Mouse (Mus musculus) gastrocnemius, postnatal 25 days (tissue): ENCODE measurements at regions not wholly inside any gene's neighbourhood (a gene's known extent, or its start where the extent isn't known, plus 50 kb on each side); places are given as distances from the start of the nearest gene placed in this dataset.

ENCODE experiments used
- DNase-seq: peaks from one replicate; pipeline ENCODE4 v3.0.0; 2022

DNA sequence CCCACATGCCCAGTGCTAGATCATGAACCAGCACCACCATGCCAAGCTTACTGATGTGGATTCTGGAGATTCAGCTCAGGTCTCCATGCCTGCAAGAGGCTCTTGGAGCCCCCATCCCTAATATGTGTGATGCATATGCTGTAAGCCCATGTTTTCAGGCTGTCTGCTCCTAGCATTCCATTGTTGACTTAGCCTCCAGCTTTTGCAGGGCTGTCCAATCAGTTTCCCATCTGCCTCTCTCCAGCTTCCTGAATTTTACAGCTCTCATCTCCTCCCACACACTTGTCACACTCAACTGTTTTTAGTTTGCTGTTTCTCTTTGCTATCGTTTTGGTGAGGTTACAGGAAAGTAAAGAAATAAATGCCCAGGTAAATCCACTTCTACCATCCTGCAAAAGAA lies 629.2 kb upstream of the Arpp21 start:
- no peak for DNase-seq

DNA sequence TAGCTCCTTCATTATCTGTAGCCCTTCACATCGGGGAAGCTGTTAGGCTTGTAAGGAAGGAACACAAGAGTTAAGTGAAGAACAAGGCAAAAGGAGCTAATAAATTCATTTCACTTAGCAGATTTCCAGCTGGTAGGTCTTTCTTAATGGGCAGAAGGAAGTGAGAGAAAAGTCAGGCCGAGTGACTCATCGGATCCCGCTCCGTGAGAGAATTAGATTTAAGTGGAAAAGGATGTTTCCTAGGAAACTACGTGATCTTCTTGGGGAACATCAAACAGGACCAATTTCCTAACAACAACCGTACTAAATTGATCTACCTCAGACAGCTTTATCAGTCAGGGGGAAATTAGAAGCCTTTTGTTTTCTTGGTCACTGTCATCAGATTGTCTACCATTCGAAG lies 625.4 kb upstream of the Arpp21 start:
- no peak for DNase-seq

DNA sequence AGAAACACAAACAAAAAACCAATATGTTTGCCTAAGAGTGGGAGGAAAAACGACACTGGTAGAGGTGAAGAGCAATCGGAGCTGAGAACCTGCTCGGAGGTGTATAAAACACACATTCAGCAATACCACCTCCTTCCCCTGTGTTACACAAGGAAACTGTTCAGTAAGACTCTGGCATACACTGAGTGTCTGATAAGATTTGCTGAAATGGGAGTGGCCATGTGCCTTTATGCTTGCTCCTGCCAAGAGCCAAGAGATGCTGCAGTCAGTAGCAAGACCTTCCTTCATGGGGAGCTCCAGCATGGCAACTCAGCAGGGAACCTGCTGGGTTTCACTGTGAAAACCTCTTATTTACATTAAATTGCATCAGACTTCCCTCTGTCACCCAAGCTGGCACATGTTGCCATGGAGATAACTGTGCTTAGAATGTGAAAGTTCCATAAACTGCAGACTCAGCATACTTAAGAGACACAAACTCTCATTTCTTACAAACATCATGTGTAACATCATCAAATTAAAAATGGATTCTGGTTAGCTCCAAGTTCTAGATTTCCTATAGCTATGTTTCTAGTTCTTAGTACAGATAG lies 624.7 kb upstream of the Arpp21 start:
- no peak for DNase-seq

DNA sequence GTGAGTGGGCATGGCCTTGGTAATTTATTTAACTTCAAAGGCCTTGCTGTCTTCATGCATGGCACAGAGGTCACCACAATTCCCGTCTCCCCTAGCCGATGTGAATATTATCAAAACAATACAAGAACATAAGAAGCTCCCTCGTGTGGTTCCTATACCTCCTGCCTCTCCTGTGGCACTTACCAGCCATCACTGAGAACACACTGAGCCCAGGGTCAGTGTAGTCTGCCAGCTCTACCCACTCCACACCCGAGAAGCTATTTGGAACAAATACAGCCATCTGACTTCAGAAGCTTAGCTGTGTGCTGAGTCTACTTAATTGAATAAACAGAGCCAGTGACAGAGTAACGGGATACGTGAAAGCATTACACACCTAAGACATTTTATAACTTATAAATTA lies 605.7 kb upstream of the Arpp21 start:
- no peak for DNase-seq

DNA sequence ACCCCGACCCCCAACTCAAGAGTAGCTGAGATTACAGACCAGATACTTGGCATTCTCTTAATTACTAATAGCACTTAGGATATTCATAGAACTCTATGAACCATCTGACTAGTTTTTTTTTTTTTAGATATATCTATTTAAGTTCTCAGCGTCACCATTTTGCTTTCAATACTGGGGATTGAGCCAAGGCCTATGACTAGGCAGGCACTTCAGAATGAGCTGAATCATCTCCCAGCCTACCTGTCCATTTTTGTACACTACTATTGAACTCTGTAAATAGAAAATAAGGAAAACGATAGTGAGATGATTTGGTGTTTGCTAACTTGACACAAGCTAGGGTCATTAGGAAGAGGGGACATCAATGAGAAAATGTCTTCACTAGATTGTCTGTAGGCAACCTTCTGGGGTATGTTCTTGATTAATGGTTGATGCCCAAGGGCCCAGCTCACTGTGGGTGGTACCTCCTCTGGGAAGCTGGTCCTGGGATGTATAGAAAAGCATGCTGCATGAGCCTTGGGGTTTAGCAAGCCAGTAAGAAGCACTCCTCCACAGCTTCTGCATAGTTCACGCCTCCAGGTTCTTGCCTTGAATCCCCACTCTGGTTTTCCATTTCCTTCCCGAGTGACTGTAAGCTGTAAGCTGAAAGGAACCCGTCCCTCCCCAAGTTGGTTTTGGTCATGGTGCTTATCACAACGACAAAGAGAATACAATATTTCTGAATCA lies 603.5 kb upstream of the Arpp21 start:
- no peak for DNase-seq

DNA sequence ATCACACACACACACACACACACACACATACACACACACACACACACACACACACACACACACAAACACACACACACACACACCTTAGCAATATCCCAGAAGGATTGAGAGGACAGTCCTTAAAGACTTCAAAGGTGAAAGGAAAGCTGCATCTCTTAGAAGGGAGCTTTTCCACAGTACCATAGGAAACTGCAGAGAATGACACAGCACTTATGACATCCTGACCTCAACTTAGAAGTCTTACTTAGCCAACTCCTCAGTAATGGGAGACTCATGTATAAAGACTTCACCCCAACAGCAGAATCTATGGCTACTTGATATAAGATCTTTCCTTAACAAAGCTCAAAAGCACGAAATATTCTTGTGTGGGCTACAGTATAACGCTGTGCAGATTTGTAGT lies 601.8 kb upstream of the Arpp21 start:
- no peak for DNase-seq

DNA sequence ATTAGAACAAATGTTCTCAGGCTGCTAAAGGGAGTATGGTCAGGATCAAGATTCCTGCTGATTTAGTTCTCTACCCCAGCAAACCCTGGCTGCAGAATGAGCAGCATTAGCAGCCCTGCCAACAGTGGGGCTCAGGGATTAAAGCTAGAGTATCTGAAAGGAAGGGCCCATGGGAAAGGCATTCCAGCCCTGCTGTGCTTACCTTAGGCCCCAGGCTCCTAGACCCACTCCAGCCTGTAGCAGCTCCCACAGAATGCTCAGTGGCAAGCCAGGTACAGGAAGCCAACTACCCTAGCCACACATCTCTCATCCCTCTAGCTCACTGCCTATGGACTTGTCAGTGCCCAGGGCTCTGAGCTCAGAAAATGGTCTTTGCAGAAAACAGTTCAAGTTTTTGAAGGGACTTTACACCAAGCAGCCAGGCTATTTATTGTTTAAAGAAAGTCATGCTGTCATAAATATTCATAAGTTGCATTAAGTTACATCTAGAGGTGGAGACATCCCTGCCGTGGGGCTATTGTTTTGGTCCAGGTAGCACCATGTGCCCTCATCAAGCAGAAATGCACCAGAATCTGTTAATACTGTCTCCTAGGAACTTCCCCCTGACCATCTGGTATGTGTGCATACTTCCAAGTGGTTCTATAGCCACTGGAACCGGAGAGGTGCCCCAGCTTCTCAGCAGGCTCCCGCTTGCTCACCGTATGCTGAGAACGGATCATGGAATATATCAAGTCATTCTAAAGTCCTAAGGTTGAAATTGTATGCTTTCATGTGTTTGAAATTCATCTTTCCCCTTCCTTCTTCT lies 598.9 kb upstream of the Arpp21 start:
- no peak for DNase-seq

DNA sequence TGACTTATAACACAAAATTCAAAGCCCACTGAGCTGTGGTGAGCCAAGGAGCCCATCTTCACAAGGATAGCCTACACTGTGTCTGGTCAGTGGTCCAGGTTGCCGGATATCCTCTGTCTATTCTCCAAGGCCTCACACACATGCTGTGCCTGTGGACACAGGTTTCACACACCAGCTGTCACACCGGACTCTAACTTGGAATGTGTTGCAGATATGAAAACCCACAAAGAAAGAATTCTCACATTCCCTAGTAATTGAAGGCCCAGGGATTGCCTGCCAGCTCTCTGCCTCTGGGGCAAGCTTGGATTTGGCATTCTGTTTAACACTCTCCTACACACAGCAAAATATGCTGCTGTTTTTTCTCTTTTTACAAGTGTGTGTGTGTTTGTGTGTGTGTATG lies 595.4 kb upstream of the Arpp21 start:
- no peak for DNase-seq

DNA sequence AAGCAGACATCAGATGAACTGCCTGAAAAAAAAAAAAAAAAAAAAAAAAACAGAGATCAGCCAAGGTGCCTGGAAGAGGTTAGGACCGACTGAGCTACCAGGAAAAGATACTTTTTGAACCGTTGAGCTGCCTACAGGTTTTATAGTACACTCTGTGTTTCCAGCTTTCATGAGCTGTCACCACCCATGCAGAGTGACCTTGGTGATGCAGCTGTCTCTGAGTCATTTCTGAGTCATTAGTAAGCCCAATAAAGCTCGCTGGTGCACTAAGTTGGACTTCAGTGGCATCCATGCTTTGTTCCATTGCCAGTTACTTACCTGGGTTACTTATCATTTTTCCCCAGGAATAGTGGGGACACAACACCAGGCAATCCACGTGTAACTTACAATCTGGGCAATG lies 592.9 kb upstream of the Arpp21 start:
- no peak for DNase-seq

DNA sequence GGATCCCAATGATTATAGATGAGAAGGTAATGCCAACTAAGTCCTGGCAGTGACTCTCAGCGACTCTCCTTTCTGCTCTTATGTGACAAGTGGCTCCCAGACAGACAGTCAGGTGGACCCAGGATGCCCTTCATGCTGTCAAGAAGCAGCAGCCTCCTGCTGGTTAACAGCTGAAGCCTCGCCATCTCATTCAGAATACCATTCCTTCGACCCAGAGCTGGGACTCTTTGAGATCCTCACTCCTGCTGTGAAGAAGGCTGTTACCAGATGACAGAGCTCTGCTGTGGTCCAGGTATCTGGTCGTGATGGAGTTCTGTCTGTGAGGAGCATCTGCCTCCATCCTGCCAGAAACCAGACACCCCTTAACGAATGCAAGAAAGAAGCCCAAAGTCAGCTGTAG lies 590.9 kb upstream of the Arpp21 start:
- DNase-seq = no peak

DNA sequence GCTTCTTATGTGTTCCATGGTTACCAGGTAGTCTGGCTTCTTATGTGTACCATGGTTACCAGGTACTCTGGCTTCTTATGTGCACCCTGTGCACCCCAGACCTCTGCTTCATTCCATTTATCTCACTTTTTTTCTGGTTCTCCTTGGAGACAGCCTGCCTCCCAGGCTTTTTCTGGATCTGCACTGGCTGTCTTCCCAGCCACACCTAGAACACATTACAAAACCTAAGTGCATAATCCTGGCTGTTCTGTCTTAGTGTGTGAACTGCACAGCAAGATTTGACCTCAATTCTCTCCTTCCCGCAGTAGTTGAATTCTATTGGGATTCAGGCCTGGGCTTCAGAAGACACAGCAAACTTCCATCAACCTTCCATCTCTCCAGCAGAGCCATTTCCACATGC lies 586.2 kb upstream of the Arpp21 start:
- no peak for DNase-seq

DNA sequence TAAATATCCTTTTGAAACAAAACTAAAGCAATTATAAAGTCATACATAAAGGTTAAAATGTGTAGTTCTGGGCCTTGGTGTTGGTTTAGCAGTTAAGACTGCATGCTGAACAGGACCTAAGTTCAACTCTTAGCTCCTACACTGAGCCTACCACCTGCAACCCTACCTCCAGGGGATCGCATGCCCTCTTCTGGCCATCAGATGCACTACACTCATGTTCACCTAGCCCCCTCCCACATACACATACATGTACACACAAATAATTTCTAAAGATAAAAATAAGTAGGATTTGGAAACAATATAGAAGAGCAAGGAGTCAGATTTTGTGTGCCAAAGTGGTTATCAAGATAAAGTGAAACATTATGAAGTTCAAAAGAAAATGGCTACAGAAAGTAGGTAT lies 576.2 kb upstream of the Arpp21 start:
- no peak for DNase-seq

DNA sequence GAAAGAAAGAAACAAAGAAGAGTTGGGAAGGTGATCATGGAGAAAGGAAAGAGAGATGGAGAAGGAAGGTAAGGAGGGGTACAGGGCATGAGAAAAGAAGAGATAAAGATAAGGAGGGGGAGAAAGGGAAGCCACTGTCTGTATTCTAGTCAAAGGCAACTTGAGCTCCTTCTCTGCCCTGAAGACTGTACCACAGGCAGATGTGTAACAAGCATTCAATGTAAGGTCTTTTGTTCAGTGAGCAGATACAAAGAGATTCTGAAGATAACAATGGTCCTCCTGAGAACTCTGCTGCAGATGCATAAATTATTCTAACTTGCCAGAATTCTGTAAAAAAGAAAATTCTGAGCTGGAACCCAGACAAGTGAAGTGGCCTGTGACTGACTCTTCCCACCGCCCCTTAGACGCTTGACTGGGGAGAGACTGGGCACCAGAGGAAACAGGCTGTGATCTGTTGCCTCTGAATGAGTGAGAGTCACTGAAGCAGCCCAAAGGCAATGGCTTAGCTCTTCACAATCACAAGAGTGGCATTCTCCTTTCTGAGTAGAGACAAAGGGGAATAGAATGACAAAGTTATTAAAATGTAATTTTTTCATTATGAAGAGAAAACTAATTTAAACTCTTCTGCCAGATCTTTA lies 564.0 kb upstream of the Arpp21 start:
- no peak for DNase-seq

DNA sequence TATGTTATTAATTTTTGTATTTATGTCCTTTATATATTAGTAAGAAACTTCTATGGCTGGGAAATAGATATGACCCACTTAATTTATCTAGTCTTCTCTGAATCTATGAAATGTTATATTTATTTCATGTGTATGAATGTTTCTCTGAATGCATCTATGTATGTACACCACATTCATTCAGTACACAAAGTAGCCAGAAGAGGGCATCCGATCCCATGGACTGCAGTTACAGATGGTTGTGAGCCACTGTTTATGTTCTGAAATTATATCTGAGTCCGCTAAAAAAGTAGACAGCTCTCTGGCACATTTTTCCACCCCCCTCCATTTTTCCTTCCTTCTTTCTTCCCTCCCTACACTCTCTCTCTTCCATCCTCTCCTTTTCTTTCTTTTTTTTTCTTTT lies 557.8 kb upstream of the Arpp21 start:
- no peak for DNase-seq

DNA sequence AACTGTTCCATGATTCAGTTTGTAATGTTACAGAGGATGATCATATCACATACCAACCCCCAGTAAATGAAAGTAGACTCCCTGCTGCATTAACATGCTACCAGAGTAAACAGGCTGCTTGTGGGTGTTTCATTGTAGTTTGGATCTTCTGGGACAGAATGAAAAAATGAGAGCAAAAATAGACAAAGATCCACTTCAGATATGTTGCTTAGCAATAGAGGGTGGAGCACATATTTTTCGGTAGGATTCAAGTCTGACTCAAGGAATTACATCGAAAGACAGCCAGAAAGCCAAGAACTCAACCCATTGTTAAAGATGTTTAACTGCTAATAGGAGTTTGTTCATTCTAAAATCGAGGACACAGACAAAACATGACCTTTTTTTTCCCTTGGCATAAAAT lies 536.2 kb upstream of the Arpp21 start:
- DNase-seq = no peak

DNA sequence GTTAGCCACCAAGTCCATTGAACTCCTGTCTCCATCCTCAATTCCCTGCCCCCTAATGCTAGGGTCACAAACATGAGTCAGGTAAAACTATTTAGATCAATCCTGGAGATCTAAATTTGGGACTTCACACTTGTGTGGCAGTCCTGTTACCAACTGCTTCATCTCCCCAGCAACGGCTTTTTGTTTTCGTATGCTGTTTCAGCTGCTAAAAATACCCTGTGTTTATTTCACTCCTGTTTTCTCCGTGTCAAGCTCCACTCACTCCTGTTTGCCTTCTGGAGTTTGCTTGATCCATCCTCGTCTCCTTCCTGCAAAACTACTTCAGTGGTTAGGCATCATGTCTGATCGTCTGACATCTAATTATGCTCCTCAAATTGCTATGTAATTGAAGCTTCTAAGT lies 508.9 kb upstream of the Arpp21 start:
- no peak for DNase-seq

DNA sequence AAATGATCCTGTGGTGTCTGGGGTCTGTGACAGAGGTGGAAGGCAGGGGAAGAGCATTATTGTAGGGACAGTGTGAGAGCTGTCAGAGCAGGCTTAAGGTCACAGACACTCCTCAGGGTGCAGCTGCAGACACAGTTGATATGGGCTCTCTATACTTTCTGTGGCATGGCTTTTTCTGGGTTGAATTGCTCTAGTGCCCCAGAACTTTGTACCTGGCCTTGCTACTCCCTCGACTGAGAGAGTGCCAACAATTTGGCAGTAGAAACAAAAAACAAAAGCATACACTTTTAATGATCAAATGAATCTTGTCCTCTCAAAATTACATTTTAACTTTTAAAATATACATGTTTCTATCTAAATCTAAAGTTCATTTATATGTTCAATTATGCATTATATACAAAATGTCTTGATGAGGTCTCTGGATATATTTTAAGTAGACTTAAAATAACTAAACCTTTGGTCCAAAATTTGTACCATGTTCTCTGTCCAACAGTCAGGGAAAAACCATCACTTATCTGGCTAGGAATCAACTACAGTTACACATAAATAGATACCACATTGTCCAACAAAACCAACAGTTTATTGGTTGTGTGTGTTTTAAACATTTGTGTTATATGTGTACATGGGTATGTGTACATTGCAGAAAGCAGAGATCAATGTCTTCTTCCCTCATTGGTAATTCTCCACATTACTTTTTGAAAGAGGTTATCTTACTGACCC lies 508.3 kb upstream of the Arpp21 start:
- no peak for DNase-seq

DNA sequence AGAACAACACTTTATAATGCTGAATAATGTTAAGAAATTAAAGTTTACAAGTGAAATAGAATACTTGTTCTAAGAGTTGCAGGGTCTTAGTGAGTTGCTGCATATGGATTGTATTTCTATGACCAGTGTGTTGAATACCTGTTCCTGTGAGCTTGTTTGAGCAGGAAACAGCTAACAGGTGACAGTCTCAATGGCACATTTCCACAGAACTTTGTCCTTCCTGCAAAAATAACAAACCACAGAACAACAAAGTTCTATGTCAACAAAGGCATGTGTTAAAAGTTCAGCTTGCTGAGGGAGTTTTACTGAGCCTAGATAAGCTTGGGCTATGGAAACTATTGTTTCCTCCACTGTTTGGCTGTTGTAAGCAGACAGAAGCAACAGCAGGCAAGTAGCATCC lies 500.0 kb upstream of the Arpp21 start:
- DNase-seq = no peak

DNA sequence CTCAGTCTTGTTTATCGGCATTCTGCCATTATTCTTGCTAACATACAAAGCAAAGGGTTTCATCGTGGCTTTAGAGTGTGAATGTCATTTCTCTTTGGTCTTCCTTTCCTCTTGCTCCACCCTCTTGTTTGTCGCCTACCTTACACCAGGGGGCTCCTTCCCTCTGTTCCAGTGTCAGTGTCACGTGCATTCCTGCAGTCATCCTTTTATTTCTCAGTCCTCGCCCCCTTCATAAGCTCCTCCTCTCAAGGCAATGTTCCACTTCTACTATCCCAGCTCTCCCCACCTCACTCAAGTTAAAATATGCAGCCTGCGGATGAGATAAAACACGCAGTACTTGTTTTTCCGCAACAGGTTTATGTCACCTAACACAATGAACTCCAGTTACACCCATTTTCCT lies 489.8 kb upstream of the Arpp21 start:
- no peak for DNase-seq

DNA sequence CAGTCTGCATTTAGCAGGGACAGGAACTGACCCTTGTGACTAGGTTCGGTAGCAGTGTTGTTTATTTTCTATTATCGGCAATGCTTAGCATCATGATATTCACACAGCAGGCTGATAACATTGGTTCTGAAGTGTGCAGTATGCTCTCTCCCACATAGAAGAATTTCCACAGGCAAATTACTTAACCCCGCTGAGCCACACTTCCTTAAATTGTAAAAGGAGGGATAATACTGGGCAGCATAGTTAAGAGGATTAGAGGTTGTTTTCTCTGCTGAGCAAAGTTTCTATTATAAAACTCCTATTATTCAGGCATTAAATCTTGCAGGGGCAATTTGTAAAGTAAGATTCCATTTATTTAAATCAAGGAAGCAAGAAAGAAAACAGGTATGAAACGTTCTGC lies 489.4 kb upstream of the Arpp21 start:
- DNase-seq = no peak

DNA sequence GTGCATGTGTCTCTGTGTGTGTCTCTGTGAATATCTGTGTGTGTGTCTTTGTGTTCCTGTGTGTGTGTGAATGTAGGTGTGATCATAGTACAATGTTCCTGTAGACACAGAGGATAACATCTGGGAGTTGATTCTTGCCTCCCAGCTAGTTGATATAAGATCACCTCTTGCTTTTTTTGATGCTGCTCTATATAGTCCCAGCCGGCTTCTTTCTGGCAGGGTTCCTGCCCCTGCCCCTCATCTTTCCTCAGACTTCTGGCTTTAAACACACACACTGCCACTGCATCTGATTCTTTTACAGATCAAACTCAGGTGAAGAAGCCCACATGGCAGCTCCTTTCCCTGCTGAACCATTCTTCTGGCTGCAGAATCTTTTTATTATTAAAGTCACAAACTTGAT lies 487.6 kb upstream of the Arpp21 start:
- no peak for DNase-seq

DNA sequence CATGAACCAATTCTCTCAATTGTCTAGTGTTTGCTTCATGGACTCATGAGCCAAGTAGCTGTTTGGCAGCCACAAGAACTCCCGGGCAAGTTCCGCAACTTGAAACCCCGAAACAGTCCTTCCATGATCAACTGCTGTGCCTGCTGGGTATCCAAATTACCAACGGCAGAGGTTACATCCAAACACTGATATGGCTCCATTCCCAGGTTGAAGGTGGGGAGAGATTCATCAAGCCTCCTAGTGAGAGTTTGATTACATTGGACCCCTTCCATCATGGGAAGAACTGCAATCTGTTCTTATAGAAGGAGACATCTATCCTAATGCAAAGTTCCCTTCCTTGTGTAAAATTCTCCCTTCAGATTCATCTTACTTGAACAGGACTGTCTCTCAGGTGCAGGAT lies 486.8 kb upstream of the Arpp21 start:
- DNase-seq = no peak
